Mouse (Mus musculus) cortical plate, adult 2 months (tissue): Measurements from ENCODE around the gene Plscr4. TPM values are rescaled to one million over a fixed set of nuclear protein-coding genes. Genes with fewer than 3 reads are reported as not detected.

ENCODE experiments used
- H3K27ac ChIP-seq: fragments of 200-500 bp; 2 replicates; pipeline ENCODE4 v1.5.1; 2012; ENCODE audit warnings: low read length, control low read depth, inconsistent platforms; ENCODE audit not compliant: insufficient read depth
- H3K4me1 ChIP-seq: fragments of 200-500 bp; 2 replicates; pipeline ENCODE4 v1.6.1; 2011; ENCODE audit warnings: low read length; ENCODE audit not compliant: control insufficient read depth, insufficient read depth
- H3K4me3 ChIP-seq: fragments of 200-500 bp; 2 replicates; pipeline ENCODE4 v1.5.1; 2011; ENCODE audit warnings: mild to moderate bottlenecking, low read length, control low read depth; ENCODE audit not compliant: insufficient read depth
- CTCF ChIP-seq: fragments of 200-500 bp; IDR thresholded peaks from 2 replicates; pipeline ENCODE4 v1.5.1; 2011; ENCODE audit warnings: mild to moderate bottlenecking, control low read depth, low read length; ENCODE audit not compliant: insufficient read depth; ENCODE audit errors: extremely low read depth
- POLR2A ChIP-seq: fragments of 200-500 bp; IDR thresholded peaks from 2 replicates; pipeline ENCODE4 v1.6.1; 2011; ENCODE audit warnings: mild to moderate bottlenecking, low read length, control low read depth; ENCODE audit not compliant: insufficient read depth; ENCODE audit errors: extremely low read depth
- polyA plus RNA-seq: library from polyadenylated mRNA; depleted of rRNA; stranded (reverse); fragments of >200 nt; gene quantifications from 2 replicates; pipeline ENCODE4 v1.2.3, GENCODE M21; 2012

Plscr4 gene
- polyA plus RNA-seq, 1 experiment, result 4.2 TPM

GRCm38 (mm10) chr9:92467724-92468123, 10.6 kb downstream of the Plscr4 start:
- H3K4me1 ChIP-seq, result peaks cover 1% of the 10 kb centered on the region; the same call in 1 of the 2 replicates
- no peak overlapping the region for H3K4me3 ChIP-seq
- no peak overlapping the region for H3K27ac ChIP-seq
- TF ChIP-seq CTCF (no peak), POLR2A (no peak)

GRCm38 (mm10) chr9:92472256-92472855, 15.2 kb downstream of the Plscr4 start:
- no peak overlapping the region for H3K27ac ChIP-seq
- H3K4me1 ChIP-seq, result peaks cover 1% of the 10 kb centered on the region; the same call in 1 of the 2 replicates
- H3K4me3 ChIP-seq, result no peak overlapping the region
- no peak for TF ChIP-seq CTCF
- TF ChIP-seq POLR2A, result no peak

DNA sequence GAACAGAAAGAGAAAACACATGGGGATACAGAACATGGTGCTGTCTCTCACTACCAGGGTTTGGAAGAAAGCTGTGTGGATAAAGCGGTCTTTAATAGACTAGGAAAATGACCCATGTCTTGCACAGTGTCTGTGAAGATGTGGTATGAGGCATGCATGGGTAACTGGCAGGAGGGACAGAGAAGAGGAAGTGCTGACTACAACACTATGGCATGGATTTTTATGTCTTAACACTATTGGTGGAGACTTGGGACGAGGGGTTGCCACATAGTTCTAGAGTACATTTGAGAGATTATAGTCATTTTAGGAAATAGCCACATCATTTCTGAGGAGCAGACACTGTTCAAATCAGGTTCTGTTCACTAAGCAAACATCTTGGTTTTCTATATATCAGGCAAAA, 16.0 kb downstream of the Plscr4 start:
- TF ChIP-seq CTCF (no peak), POLR2A (no peak)
- Histone ChIP-seq H3K4me3 (no peak overlapping the region), H3K4me1 (no peaks in the 10 kb centered on the region), H3K27ac (no peak overlapping the region)

DNA sequence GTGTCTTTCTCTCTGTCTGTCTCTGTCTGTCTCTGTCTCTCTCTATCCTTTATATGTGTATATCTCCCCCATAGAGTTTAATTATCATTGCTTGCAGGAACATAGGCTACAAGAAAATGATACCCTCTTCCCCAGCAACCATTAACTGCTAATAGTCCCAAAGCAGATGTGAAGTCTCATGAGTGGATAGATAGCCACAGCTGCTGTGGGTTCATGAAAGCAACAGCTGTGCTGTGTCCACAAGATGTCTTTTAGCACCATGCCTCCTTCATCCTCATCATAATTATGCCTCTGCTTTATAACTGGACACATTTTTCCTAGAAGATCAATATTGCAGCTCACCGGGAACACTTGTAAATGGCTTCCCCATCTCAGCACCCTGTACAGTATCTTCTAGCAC, 17.1 kb downstream of the Plscr4 start:
- TF ChIP-seq POLR2A, result no peak
- no peak for TF ChIP-seq CTCF

GRCm38 (mm10) chr9:92481663-92482062, 24.5 kb downstream of the Plscr4 start:
- TF ChIP-seq POLR2A (no peak), CTCF (no peak)
- Histone ChIP-seq H3K4me1 (no peaks in the 10 kb centered on the region), H3K27ac (no peak overlapping the region), H3K4me3 (no peak overlapping the region)

More for the DNA sequence above, 17.1 kb downstream of the Plscr4 start:
- no peak overlapping the region for H3K4me3 ChIP-seq
- no peak overlapping the region for H3K27ac ChIP-seq
- H3K4me1 ChIP-seq, result no peaks in the 10 kb centered on the region

DNA sequence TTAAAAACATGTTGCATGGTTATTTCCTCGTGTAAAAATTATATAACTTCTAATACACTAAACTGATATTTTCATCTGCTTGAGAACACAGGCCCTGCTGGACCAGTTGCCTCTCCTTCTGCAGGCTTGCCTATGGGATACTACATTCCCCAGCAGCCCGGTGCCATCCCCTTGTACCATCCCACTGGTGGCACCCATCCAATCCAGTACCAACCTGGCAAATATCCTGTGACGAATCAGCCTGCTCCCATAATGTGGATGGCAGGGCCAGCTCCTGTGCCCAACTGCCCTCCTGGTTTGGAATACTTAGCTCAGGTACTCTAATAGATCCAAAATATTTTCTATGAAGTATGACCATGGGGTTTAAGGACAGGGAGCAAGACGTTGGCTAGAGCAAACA, 25.4 kb downstream of the Plscr4 start:
- Histone ChIP-seq H3K27ac (no peak overlapping the region), H3K4me3 (no peak overlapping the region), H3K4me1 (no peaks in the 10 kb centered on the region)
- no peak for TF ChIP-seq POLR2A
- TF ChIP-seq CTCF, result no peak

DNA sequence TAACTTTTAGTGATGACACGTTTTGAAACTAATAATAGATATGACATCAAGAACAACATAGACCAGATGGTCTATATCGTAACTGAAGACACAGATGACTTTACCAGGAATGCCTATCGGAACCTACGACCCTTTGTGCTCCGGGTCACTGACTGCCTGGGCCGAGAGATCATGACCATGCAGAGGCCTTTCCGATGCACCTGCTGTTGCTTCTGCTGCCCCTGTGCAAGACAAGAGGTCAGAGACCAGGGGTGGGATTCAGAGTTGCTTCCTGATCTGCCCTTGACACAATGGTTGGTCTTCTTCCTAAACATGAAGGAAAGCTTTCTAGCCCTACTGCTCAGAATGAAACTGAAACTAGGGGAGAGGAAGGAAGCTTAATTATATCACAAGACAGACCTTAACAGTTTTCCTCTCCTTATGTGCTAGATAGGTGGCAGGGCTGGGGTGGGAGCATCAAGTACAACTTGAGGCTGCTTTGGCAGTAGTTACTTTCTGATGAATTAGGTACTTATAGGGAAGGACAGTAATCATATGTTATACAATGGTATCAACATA, 27.6 kb downstream of the Plscr4 start:
- Histone ChIP-seq H3K4me1 (no peaks in the 10 kb centered on the region), H3K4me3 (no peak overlapping the region), H3K27ac (no peak overlapping the region)
- TF ChIP-seq POLR2A (no peak), CTCF (no peak)

DNA sequence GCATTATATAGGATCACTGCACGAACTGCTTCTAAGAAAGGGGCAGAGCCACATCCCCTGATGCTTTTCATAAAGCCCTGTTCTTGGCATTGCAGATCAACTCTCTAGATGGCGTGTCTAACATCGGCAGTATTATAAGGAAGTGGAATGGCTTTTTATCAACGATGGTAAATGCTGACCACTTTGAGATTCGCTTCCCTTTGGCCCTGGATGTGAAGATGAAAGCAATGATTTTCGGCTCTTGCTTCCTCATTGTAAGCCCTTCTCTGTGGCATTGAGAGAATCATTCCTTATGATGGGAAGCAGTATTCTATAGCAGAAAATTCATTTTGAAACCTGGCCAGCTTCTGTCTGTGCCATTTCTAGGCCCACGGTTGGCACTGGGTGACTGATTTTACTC, 32.7 kb downstream of the Plscr4 start:
- TF ChIP-seq POLR2A (no peak), CTCF (no peak)
- Histone ChIP-seq H3K4me3 (no peak overlapping the region), H3K27ac (no peak overlapping the region), H3K4me1 (no peaks in the 10 kb centered on the region)

DNA sequence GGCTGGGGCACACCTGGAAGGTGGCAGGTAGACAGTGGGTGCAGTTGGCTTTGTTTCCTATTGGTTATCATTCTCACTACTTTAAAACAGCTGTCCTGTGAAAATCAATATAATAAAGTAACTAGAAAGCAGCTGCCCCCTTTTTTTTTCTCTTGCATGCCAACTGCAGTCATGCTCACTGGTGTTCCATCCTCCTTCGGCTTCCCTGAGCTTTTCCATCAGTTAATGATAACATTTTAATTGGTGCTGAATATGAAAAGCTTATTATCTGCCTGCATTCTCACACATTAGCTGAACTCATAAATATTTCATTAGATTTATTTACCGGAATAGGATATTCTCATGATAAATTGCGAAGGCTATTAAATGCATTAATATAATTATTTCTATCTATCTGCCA, 33.1 kb downstream of the Plscr4 start:
- H3K27ac ChIP-seq, result no peak overlapping the region
- TF ChIP-seq POLR2A (no peak), CTCF (no peak)
- H3K4me1 ChIP-seq, result no peaks in the 10 kb centered on the region
- no peak overlapping the region for H3K4me3 ChIP-seq

DNA sequence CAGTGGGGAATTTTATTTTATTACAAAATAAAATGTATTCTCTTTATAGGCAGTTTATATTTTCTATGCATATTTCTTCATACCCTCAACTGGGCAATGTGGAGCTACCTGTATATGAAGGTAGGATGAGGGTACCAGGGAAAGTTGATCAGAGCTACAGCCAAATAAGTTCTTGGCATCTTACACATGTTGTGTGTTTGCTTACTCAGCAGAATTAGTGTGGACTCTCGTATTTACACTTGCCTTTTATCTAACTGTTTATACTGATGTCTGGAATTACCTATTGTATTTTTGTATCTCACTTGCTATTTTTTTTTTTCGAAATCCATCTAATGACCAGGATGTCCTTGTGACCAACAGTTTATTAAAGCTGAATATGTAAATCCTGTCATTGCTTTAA, 34.1 kb downstream of the Plscr4 start:
- H3K27ac ChIP-seq, result no peak overlapping the region
- TF ChIP-seq POLR2A (no peak), CTCF (no peak)
- no peaks in the 10 kb centered on the region for H3K4me1 ChIP-seq
- H3K4me3 ChIP-seq, result no peak overlapping the region
